Mouse (Mus musculus): ENCODE results near the gene Ly75. TPM values are rescaled to one million over a fixed set of nuclear protein-coding genes. Genes with fewer than 3 reads are reported as not detected.
A peak's percentile ranks its signal among the peaks of the same experiment; 100 is the strongest.

Ly75 gene
- polyA plus RNA-seq, 1 experiment from 2014 or later: 2.0 TPM

DNA sequence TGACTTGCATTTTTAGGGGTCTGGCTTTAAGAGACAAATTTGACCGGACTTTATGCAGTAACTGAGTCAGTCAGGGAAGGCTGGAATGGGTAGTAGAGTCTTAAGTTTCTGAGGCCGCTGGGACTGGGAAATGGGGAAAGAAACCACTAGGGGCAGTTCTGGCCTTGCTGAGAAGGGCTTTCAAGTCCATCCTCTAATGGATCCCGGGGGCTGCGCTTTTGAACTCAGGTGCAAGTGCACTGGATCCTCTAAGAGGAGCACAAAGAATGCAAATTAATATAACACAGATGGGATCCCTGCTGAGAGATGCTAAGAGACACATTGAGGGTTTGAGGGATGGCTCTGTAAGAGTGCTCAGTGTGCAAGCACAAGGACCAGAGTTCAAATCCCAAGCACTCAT is 91.7 kb downstream of the Ly75 start:
- Histone ChIP-seq H3K4me3 (ENCODE audit: low read depth, low read length) (no peak overlapping the region), H3K27ac (ENCODE audit: low read depth) (no peak overlapping the region), H3K9me3 (ENCODE audit: low read length) (no peaks in the 10 kb centered on the region), H3K9ac (replicated peaks) (no peak overlapping the region), H3K4me1 (ENCODE audit: insufficient read depth) (peaks cover 6% of the 10 kb centered on the region), H3K36me3 (replicated peaks; ENCODE audit: insufficient read depth, low read length) (no peaks in the 10 kb centered on the region), H3K4me2 (ENCODE audit: low read depth, low read length) (no peak overlapping the region), H3K27me3 (ENCODE audit: insufficient read depth, low read length) (no peaks in the 10 kb centered on the region)
- 80% methylated on average over 4 of the region's 4 CpGs for WGBS (ENCODE audit: insufficient replicate concordance)
- TF ChIP-seq CTCF (IDR thresholded peaks at IDR 0.05; ENCODE audit: low read depth) (no peak), EP300 (IDR thresholded peaks at IDR 0.05; ENCODE audit: low read depth) (no peak)
- DNase-seq (no peak), ATAC-seq (no peak)

DNA sequence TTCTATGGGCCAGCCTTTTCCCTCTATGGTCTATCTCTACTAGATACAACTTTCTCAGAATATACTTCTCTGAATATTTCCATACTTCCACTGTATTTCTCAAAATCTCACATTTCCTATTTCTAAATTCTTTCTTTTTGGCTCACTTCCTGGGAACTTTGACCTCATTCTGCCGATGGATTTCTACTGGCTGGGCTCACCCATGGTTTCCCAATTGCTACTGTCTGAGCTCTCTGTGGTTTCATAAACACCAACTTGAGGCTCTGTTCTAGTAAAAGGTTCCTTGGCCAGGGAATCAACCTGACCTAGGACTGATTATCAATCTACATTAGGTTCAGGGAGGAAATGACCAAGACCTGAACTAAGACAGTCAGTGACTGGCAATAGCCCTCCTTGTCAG is 93.7 kb downstream of the Ly75 start:
- ATAC-seq: no peak
- no peaks in the 10 kb centered on the region for H3K36me3 ChIP-seq (replicated peaks; ENCODE audit: insufficient read depth, low read length)
- no peaks in the 10 kb centered on the region for H3K27me3 ChIP-seq (ENCODE audit: insufficient read depth, low read length)
- no peak for TF ChIP-seq EP300 (IDR thresholded peaks at IDR 0.05; ENCODE audit: low read depth)
- no peak for TF ChIP-seq CTCF (IDR thresholded peaks at IDR 0.05; ENCODE audit: low read depth)
- no peak overlapping the region for H3K4me3 ChIP-seq (ENCODE audit: low read depth, low read length)
- 30% methylated on average over 1 of the region's 1 CpGs for WGBS (ENCODE audit: insufficient replicate concordance)
- no peaks in the 10 kb centered on the region for H3K9me3 ChIP-seq (ENCODE audit: low read length)
- no peak overlapping the region for H3K9ac ChIP-seq (replicated peaks)
- H3K27ac ChIP-seq (ENCODE audit: low read depth): no peak overlapping the region
- DNase-seq: no peak
- H3K4me2 ChIP-seq (ENCODE audit: low read depth, low read length): no peak overlapping the region
- H3K4me1 ChIP-seq (ENCODE audit: insufficient read depth): peaks cover 15% of the 10 kb centered on the region

DNA sequence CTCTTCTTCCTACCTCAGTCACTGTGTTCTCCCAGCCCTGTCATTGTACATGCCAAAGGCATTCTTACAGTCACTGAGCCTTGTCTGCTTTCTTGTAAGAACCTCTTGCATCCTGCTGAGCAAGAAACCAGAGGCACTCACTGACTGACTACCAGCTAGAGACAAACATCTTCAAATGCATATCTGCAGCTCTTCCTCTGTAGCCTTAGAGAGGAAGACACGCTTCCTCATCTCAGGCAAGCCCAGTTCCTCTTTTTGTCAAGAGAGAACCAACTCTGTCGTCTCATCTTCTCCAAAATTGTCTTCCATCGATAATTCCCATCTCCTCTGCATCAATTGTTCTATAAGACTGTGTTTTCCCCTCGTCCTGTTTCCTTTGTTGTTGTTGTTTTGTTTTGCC is 94.5 kb downstream of the Ly75 start:
- H3K36me3 ChIP-seq (replicated peaks; ENCODE audit: insufficient read depth, low read length): no peaks in the 10 kb centered on the region
- no peaks in the 10 kb centered on the region for H3K9me3 ChIP-seq (ENCODE audit: low read length)
- H3K9ac ChIP-seq (replicated peaks): no peak overlapping the region
- H3K27me3 ChIP-seq (ENCODE audit: insufficient read depth, low read length): no peaks in the 10 kb centered on the region
- ATAC-seq (no peak), DNase-seq (no peak)
- H3K4me1 ChIP-seq (ENCODE audit: insufficient read depth): peaks cover 15% of the 10 kb centered on the region
- no peak overlapping the region for H3K4me2 ChIP-seq (ENCODE audit: low read depth, low read length)
- 37% methylated on average over 4 of the region's 4 CpGs for WGBS (ENCODE audit: insufficient replicate concordance)
- peak overlapping the region; percentile 18; the same call in 1 of the 2 replicates for H3K27ac ChIP-seq (ENCODE audit: low read depth)
- no peak overlapping the region for H3K4me3 ChIP-seq (ENCODE audit: low read depth, low read length)
- TF ChIP-seq EP300 (IDR thresholded peaks at IDR 0.05; ENCODE audit: low read depth): no peak
- no peak for TF ChIP-seq CTCF (IDR thresholded peaks at IDR 0.05; ENCODE audit: low read depth)

DNA sequence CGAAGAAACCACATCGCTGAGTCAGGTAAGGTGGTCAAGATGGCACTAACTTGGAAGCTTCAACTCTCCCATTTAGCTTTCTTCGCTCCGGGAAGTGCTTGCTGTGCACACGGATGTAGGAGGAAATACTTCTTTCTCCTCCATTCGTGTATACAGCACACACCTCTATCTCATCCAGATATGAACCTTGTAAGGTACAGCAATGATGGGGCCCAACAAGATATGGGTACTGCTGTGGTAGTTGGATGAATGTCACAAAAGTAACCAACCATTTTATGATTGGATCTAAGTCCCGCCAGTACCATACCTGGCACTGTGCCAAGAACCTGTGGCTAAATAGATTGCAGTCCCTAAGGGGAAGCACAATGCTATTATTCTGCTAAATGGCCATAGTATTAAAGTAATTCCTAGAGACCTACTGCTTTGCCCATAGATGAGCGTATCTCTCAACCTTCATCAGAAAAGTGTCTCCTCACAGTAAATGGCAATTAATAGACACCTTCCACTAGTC is 97.9 kb downstream of the Ly75 start:
- Histone ChIP-seq H3K27me3 (ENCODE audit: insufficient read depth, low read length) (no peaks in the 10 kb centered on the region), H3K36me3 (replicated peaks; ENCODE audit: insufficient read depth, low read length) (peaks cover 3% of the 10 kb centered on the region; the same call in 1 of the 2 replicates), H3K4me1 (ENCODE audit: insufficient read depth) (peaks cover 15% of the 10 kb centered on the region), H3K9me3 (ENCODE audit: low read length) (no peaks in the 10 kb centered on the region), H3K4me2 (ENCODE audit: low read depth, low read length) (peak overlapping the region; percentile 73; the same call in 1 of the 2 replicates), H3K27ac (ENCODE audit: low read depth) (peak overlapping the region; percentile 96), H3K4me3 (ENCODE audit: low read depth, low read length) (no peak overlapping the region), H3K9ac (replicated peaks) (peak overlapping the region; percentile 26; the same call in 1 of the 2 replicates)
- no peak for TF ChIP-seq EP300 (IDR thresholded peaks at IDR 0.05; ENCODE audit: low read depth)
- TF ChIP-seq CTCF (IDR thresholded peaks at IDR 0.05; ENCODE audit: low read depth): no peak
- ATAC-seq (no peak), DNase-seq (no peak)
- 78% methylated on average over 8 of the region's 8 CpGs for WGBS (ENCODE audit: insufficient replicate concordance)

DNA sequence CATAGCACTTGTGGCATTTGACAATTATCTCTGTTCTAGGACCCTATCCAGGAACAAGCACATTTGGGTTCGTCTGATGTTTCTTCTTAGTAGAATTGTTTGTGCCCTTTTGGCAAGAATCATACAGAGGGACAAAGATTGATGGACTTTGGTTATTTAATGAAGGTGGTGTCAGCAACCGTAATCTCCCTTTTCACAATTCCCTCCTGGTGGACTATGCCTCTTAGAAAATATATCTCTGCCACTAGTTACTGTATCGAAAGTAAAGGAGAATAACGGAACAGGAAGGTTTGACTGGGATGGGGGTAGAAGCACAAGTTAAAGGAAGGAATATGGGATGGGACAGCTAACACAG is 98.7 kb downstream of the Ly75 start, which contains the start of gene Cd302:
Cd302 (minus strand) TSS at position 22 of the 355 bp plus-strand sequence.
- DNase-seq: no peak
- H3K9me3 ChIP-seq (ENCODE audit: low read length): no peaks in the 10 kb centered on the region
- peak within 1 kb of the TSS; percentile 73 for H3K4me2 ChIP-seq (ENCODE audit: low read depth, low read length)
- peaks cover 5% of the 10 kb centered on the region; the same call in 1 of the 2 replicates for H3K36me3 ChIP-seq (replicated peaks; ENCODE audit: insufficient read depth, low read length)
- H3K9ac ChIP-seq (replicated peaks): peak within 1 kb of the TSS; percentile 69
- H3K27me3 ChIP-seq (ENCODE audit: insufficient read depth, low read length): no peaks in the 10 kb centered on the region
- H3K4me1 ChIP-seq (ENCODE audit: insufficient read depth): peaks cover 15% of the 10 kb centered on the region
- no peak for TF ChIP-seq CTCF (IDR thresholded peaks at IDR 0.05; ENCODE audit: low read depth)
- no peak; the same call in 1 of the 2 replicates for TF ChIP-seq EP300 (IDR thresholded peaks at IDR 0.05; ENCODE audit: low read depth)
- 27% methylated on average over 4 of the region's 4 CpGs for WGBS (ENCODE audit: insufficient replicate concordance)
- H3K4me3 ChIP-seq (ENCODE audit: low read depth, low read length): peak within 1 kb of the TSS; percentile 50
- no peak for ATAC-seq
- peak within 1 kb of the TSS; percentile 96 for H3K27ac ChIP-seq (ENCODE audit: low read depth)

DNA sequence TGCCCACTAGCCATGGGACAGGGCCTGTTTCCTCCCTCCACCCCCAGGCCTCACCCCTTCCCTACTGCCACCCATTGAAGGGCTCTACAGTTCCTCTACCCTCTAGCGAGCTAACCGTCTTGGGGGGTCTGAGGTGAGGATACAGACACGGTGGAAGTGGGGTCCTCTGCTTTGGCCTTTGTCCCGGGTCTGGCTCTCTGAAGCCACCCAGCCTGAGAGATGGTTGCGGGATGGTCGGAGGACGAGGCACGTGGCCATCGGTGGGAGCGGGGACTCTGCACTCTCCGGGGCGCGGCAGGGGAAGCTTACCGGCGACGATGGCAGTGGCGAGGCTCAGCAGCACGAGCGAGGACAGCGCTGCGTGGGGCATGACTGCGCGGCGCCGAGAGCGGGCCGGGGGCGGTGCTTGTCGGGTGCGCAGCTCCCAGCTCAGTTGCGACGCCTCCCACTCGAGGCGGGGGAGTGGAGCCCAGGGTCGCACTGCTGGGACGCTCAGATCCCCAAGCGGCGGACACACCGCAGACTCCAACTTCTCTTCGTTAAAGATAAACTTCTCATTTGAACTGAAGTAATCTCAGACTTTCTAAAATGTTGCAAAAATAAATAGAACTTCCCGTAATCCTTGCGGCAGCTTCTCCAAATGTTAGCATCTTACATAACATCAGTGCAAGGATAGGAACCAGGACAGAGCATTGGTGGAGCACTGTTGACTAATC is 99.2 kb downstream of the Ly75 start:
- peaks cover 8% of the 10 kb centered on the region; the same call in 1 of the 2 replicates for H3K36me3 ChIP-seq (replicated peaks; ENCODE audit: insufficient read depth, low read length)
- no peak for TF ChIP-seq EP300 (IDR thresholded peaks at IDR 0.05; ENCODE audit: low read depth)
- no peak for TF ChIP-seq CTCF (IDR thresholded peaks at IDR 0.05; ENCODE audit: low read depth)
- H3K9me3 ChIP-seq (ENCODE audit: low read length): no peaks in the 10 kb centered on the region
- peak overlapping the region; percentile 50 for H3K4me3 ChIP-seq (ENCODE audit: low read depth, low read length)
- WGBS (ENCODE audit: insufficient replicate concordance): 1% methylated on average over 42 of the region's 42 CpGs
- peak overlapping the region; percentile 96 for H3K27ac ChIP-seq (ENCODE audit: low read depth)
- H3K4me1 ChIP-seq (ENCODE audit: insufficient read depth): peaks cover 14% of the 10 kb centered on the region
- DNase-seq: peak; percentile 78
- H3K9ac ChIP-seq (replicated peaks): peak overlapping the region; percentile 69
- ATAC-seq: peak; percentile 87
- H3K27me3 ChIP-seq (ENCODE audit: insufficient read depth, low read length): no peaks in the 10 kb centered on the region
- H3K4me2 ChIP-seq (ENCODE audit: low read depth, low read length): peak overlapping the region; percentile 73
